Mouse (Mus musculus) heart, embryonic 13.5 days (tissue): ENCODE data around the gene Nav1. TPM values are rescaled to one million over a fixed set of nuclear protein-coding genes. Genes with fewer than 3 reads are reported as not detected.
A peak's percentile ranks its signal among the peaks of the same experiment; 100 is the strongest.

Experiments
- ATAC-seq: fragments of 200-750 bp; cut with Nextera tagmentation; 2 replicates; pipeline ENCODE4 v1.8.0; 2017; ENCODE audit warnings: moderate TSS enrichment; ENCODE audit not compliant: insufficient number of reproducible peaks, low FRiP score, low TSS enrichment; ENCODE audit errors: extremely low read depth
- H3K27ac ChIP-seq: fragments of 300-500 bp; sonication (generic); replicated peaks from 2 replicates; pipeline ENCODE4 v1.5.1; 2015; ENCODE audit warnings: moderate library complexity, mild to moderate bottlenecking, inconsistent platforms
- H3K27me3 ChIP-seq: fragments of 300-500 bp; sonication (generic); replicated peaks from 2 replicates; pipeline ENCODE4 v1.6.1; 2015; ENCODE audit warnings: mild to moderate bottlenecking, inconsistent platforms
- H3K36me3 ChIP-seq: fragments of 300-500 bp; sonication (generic); 2 replicates; pipeline ENCODE4 v1.6.1; 2015; ENCODE audit warnings: mild to moderate bottlenecking, inconsistent platforms
- H3K4me1 ChIP-seq: fragments of 300-500 bp; sonication (generic); 2 replicates; pipeline ENCODE4 v1.6.1; 2015; ENCODE audit warnings: inconsistent platforms
- H3K4me2 ChIP-seq: fragments of 300-500 bp; sonication (generic); 2 replicates; pipeline ENCODE4 v1.6.1; 2015; ENCODE audit warnings: inconsistent platforms, mild to moderate bottlenecking, moderate library complexity
- H3K4me3 ChIP-seq: fragments of 300-500 bp; sonication (generic); 2 replicates; pipeline ENCODE4 v1.5.1; 2015; ENCODE audit warnings: moderate library complexity, mild to moderate bottlenecking, inconsistent platforms
- H3K9ac ChIP-seq: fragments of 300-500 bp; sonication (generic); 2 replicates; pipeline ENCODE4 v1.6.1; 2015; ENCODE audit warnings: inconsistent platforms, mild to moderate bottlenecking, moderate library complexity
- H3K9me3 ChIP-seq: fragments of 300-500 bp; sonication (generic); 2 replicates; pipeline ENCODE4 v1.6.1; 2016; ENCODE audit warnings: inconsistent platforms
- WGBS: fragments of 180-500 bp; shearing (Covaris S2); methylation state at CpG from one replicate; pipeline ENCODE4 v1.1.7; 2015; ENCODE audit warnings: mixed read lengths; 5-methylcytosine and 5-hydroxymethylcytosine counted together
- polyA plus RNA-seq: library from polyadenylated mRNA; unstranded; fragments of >200 nt; fragmentation: Nextera tagmentation; extraction: Ambion mirVana; gene quantifications from 2 replicates; pipeline ENCODE4 v1.2.1, GENCODE M21; 2015

Gene Nav1
- polyA plus RNA-seq, 1 experiment from 2014 or later = 25.6 TPM

DNA sequence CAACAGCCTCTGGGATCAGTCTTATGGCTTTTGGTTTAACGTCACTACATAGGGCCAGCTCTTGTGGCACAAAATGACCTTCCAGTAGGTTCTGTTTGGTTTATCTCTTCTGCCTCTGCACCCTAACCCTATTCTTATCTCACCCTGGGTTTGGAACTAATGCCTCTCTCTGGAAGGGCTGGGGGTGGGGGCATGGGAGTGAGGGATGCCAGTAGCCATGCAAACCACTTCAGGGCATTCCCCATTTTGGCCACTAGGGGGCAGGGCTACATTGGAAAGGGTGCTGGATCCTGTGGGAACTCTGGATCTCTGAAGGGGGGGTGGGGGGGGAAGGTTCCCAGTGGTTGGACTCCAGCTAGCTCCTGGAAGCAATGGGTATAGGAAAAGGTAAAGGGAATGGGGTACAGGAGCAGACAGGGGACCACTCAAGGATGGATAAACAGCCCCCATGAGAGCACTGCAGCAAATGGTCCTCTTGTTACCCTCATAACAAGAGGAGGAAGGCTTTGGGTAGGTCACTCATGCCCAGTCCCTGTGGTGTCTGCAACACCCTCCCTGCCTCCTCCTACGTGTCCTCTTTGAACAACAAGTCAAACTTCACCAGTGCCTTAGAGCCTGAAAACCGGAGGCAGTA is 145.9 kb downstream of the Nav1 start:
- H3K27ac ChIP-seq = peak overlapping the region; percentile 43; the same call in 1 of the 2 replicates
- 74% methylated on average over 3 of the region's 3 CpGs for WGBS
- H3K9ac ChIP-seq = no peak overlapping the region
- no peak overlapping the region for H3K4me3 ChIP-seq
- peaks cover 97% of the 10 kb centered on the region for H3K36me3 ChIP-seq
- peaks cover 18% of the 10 kb centered on the region for H3K4me1 ChIP-seq
- no peak overlapping the region for H3K4me2 ChIP-seq
- no peak for ATAC-seq
- H3K27me3 ChIP-seq = no peaks in the 10 kb centered on the region
- no peaks in the 10 kb centered on the region for H3K9me3 ChIP-seq

DNA sequence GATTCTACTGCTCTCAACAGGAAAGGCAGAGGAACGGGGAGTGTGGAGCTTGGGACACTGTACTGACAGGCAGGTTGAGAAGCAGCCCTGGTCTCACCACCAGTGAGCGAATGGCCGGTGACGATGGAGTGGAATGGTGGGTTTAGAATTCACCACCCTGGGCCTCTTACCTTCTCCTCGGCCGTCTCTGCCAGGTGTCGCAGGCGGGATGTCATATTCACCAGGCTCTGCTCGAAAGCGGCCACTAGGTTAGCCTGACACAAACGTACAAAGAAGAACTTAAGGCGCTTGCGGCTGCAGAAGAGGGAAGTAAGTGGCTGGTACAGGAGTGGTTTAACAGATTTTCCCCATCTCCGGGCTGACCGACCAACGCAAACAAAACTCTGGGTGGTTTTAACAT is 146.6 kb downstream of the Nav1 start:
- no peak overlapping the region for H3K27ac ChIP-seq
- H3K27me3 ChIP-seq = no peaks in the 10 kb centered on the region
- ATAC-seq = no peak
- WGBS = 88% methylated on average over 16 of the region's 16 CpGs
- peaks cover 18% of the 10 kb centered on the region for H3K4me1 ChIP-seq
- H3K36me3 ChIP-seq = peaks cover 97% of the 10 kb centered on the region
- no peak overlapping the region for H3K9ac ChIP-seq
- H3K4me2 ChIP-seq = no peak overlapping the region
- H3K4me3 ChIP-seq = no peak overlapping the region
- H3K9me3 ChIP-seq = no peaks in the 10 kb centered on the region

DNA sequence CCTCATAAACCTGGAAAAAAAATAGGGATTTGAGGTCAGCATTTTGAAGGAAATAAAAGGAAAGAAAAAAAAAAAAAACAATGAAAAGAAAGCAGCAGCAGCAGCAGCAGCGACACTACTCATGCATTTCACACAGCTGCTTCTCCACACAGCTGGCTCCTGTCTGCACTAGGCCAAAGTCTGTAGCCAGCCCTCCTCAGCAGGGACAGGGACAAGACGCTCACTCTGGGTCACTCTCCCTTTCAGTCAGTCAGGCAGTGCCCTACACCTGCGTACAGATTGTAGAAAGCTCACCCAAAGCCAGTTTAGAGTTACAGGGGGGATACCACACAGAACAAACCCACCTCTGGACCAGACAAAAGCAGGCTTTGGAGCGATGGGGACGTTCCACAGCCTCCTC is 149.2 kb downstream of the Nav1 start:
- H3K4me2 ChIP-seq = no peak overlapping the region
- peaks cover 97% of the 10 kb centered on the region for H3K36me3 ChIP-seq
- H3K9ac ChIP-seq = no peak overlapping the region
- H3K9me3 ChIP-seq = no peaks in the 10 kb centered on the region
- peaks cover 16% of the 10 kb centered on the region for H3K4me1 ChIP-seq
- H3K27ac ChIP-seq = no peak overlapping the region
- no peak for ATAC-seq
- no peak overlapping the region for H3K4me3 ChIP-seq
- WGBS = 86% methylated on average over 5 of the region's 5 CpGs
- H3K27me3 ChIP-seq = no peaks in the 10 kb centered on the region

DNA sequence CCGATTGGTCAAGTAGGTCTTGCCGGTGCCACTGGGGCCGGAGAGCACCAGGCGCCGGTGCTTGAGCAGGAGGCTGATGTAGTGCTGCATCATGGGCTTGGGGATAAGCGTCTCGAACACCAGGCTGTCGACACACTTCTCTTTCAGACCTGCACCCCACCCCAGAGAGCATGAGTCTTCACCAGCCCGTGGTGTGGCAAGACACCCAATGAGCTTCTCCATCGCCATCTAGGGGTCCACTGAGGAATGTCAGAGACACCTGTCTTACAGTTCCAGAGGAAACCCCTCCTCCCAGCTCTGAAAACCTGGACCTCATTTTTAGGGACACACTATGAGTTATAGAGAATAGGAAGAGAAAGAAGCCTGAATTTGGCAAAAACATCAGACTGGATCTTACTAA is 154.8 kb downstream of the Nav1 start:
- Histone ChIP-seq H3K4me2 (no peak overlapping the region), H3K9me3 (no peaks in the 10 kb centered on the region), H3K4me1 (no peaks in the 10 kb centered on the region), H3K9ac (no peak overlapping the region), H3K4me3 (no peak overlapping the region), H3K36me3 (peaks cover 98% of the 10 kb centered on the region), H3K27me3 (no peaks in the 10 kb centered on the region), H3K27ac (no peak overlapping the region)
- 59% methylated on average over 10 of the region's 10 CpGs for WGBS
- no peak for ATAC-seq

DNA sequence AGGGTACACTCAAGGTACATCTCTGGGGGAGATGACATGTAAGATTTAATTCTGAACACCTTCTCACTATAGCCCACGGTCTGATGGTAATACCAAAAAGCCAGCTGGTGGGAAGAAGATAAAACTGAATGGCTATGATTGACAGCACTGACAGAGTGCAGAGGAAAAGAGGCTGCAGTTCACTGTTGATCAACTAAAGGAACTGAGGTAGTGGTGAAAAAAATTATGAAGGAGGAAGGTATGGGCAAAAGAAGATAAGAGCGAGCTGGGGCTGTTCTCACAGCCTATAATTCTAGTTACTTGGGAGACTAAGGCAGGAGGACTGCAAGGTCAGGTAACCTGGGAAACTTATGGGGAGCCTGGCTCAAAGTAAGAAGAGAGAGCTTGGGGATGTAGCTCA is 155.7 kb downstream of the Nav1 start:
- Histone ChIP-seq H3K27ac (no peak overlapping the region), H3K9me3 (no peaks in the 10 kb centered on the region), H3K9ac (no peak overlapping the region), H3K4me1 (no peaks in the 10 kb centered on the region), H3K36me3 (peaks cover 95% of the 10 kb centered on the region), H3K4me3 (no peak overlapping the region), H3K4me2 (no peak overlapping the region), H3K27me3 (no peaks in the 10 kb centered on the region)
- WGBS = 71% methylated on average over 2 of the region's 2 CpGs
- no peak for ATAC-seq

DNA sequence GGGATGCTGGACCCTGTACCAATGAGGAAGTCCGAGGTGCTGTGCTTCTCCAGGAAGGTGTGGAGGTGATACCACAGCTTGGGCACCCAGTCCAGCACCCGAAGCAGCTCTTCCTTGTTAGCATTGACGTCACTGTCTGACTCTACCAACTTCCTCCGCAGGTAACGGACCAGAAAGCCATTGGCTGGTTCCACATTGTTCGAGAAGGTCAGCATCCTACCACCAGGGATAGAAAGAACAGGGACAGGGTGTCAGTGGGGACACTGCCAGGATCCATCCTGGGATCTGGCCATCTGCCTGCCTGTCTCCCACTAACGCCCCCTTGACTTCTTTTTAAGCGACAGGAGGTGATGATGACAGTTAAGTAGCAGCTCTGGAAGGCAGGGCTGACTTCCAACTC is 157.2 kb downstream of the Nav1 start:
- H3K9ac ChIP-seq = no peak overlapping the region
- no peaks in the 10 kb centered on the region for H3K4me1 ChIP-seq
- no peaks in the 10 kb centered on the region for H3K27me3 ChIP-seq
- H3K4me3 ChIP-seq = no peak overlapping the region
- H3K36me3 ChIP-seq = peaks cover 92% of the 10 kb centered on the region
- no peaks in the 10 kb centered on the region for H3K9me3 ChIP-seq
- H3K27ac ChIP-seq = no peak overlapping the region
- no peak overlapping the region for H3K4me2 ChIP-seq
- 74% methylated on average over 8 of the region's 8 CpGs for WGBS
- ATAC-seq = no peak

DNA sequence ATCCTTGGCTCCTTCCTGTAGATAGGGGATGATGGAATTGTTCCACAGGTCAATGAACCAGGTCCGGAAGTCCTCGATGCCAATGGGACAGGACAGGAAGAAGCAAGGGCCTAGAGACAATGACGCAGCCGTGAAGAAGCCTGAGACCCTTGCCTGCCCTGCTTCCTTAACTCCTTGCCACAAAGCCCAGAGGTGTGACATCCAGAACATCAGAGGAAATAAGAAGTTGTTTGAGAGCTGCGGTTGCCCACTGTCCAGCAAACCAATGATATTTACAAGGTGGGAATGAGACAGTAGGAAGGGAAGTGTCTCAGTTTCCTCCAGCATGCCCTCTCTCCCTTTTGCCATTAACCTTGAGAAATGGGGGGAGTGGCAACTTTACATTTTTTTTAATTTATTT is 158.2 kb downstream of the Nav1 start:
- whole genome bisulfite sequencing = 82% methylated on average over 5 of the region's 5 CpGs
- no peak for ATAC-seq
- Histone ChIP-seq H3K4me2 (no peak overlapping the region), H3K27me3 (no peaks in the 10 kb centered on the region), H3K27ac (no peak overlapping the region), H3K4me3 (no peak overlapping the region), H3K36me3 (peaks cover 92% of the 10 kb centered on the region), H3K9me3 (no peaks in the 10 kb centered on the region), H3K4me1 (no peaks in the 10 kb centered on the region), H3K9ac (no peak overlapping the region)

DNA sequence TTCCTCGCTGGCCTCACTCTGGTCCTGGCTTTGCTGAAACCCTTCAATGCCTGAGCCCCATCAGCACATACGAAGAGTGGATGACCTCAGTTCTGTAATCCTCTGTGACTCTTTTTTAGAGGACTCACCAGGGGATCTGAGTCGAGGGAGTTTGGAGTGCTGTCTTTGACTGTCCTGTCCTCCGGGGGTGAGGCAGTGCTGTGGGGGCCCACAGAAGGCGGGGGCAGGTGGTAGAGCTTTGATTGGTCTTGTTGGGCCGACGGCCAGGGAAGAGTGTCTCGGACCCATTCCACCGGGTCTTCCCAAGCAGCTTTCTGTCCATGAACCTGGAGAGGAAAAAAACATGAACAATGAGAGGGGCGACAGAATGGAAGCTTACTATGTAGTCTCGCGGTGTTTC is 163.6 kb downstream of the Nav1 start:
- no peak overlapping the region for H3K9ac ChIP-seq
- 86% methylated on average over 12 of the region's 12 CpGs for WGBS
- H3K4me2 ChIP-seq = no peak overlapping the region
- no peak for ATAC-seq
- H3K9me3 ChIP-seq = no peaks in the 10 kb centered on the region
- no peaks in the 10 kb centered on the region for H3K27me3 ChIP-seq
- H3K4me3 ChIP-seq = no peak overlapping the region
- peaks cover 92% of the 10 kb centered on the region for H3K36me3 ChIP-seq
- H3K4me1 ChIP-seq = no peaks in the 10 kb centered on the region
- H3K27ac ChIP-seq = no peak overlapping the region

DNA sequence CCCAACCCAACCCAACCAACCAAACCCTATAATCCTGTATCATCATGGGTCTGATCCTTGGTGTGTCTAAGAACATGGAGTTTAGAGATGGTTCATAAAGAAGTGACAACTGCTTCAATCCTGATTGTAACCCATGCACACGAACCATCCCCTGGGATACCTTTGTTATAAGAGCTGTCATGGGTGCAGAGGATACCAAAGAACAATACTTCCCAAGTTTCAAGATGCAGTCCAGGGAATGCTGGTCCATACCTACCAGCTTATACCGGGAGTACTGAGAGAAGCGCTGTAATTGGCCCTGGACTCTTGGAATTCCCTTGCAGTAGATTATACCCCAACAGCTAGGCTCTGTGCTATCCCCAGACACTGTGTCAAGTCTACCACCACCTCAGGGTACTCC is 165.2 kb downstream of the Nav1 start:
- no peaks in the 10 kb centered on the region for H3K4me1 ChIP-seq
- 87% methylated on average over 3 of the region's 3 CpGs for WGBS
- no peak overlapping the region for H3K4me2 ChIP-seq
- ATAC-seq = no peak
- no peaks in the 10 kb centered on the region for H3K9me3 ChIP-seq
- no peaks in the 10 kb centered on the region for H3K27me3 ChIP-seq
- H3K36me3 ChIP-seq = peaks cover 92% of the 10 kb centered on the region
- no peak overlapping the region for H3K9ac ChIP-seq
- no peak overlapping the region for H3K27ac ChIP-seq
- H3K4me3 ChIP-seq = no peak overlapping the region

DNA sequence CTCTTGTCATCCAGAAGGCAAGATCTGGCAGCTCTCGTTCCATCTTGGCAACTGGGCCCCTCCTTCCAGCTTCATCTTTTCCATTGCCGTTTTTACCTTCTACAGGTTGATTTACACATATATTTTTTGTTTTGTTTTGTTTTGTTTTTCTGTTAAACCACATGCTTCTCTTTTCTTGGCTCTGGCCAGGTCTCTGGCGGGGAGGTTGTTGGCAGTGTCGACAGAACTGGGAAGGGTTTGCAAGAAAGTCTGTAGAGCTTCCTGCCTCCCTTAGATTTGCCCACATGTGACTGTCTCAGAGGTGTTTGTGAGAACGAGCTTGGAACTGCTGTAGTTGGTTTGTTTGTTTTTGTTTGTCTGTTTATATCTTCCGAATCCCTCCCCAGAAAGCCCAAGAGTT is 166.1 kb downstream of the Nav1 start:
- Histone ChIP-seq H3K4me3 (no peak overlapping the region), H3K4me1 (peaks cover 4% of the 10 kb centered on the region), H3K4me2 (no peak overlapping the region), H3K36me3 (peaks cover 84% of the 10 kb centered on the region), H3K27me3 (no peaks in the 10 kb centered on the region), H3K9ac (no peak overlapping the region), H3K9me3 (no peaks in the 10 kb centered on the region), H3K27ac (no peak overlapping the region)
- WGBS = 82% methylated on average over 6 of the region's 6 CpGs
- ATAC-seq = no peak

DNA sequence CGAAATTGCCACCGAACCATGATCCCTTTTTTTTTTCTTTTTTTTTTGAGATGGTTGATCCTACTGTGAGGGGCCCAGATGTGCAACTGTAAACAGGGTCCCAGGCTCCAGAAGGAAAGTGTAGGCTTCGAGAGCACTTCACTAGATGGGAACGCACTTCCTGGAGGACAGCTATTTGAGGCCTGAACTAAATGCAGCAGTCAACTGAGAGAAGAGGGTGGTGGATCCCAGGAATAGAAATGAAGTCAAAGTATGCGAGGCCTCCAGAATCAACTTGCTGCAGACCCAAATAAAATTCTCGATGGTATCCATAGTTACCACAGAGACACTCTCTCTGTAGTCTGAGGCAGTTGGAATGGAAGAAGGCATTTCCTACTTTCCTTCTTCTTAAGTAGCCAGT is 168.3 kb downstream of the Nav1 start:
- no peak overlapping the region for H3K9ac ChIP-seq
- H3K36me3 ChIP-seq = peaks cover 65% of the 10 kb centered on the region
- no peak overlapping the region for H3K4me2 ChIP-seq
- H3K27me3 ChIP-seq = no peaks in the 10 kb centered on the region
- peaks cover 21% of the 10 kb centered on the region for H3K4me1 ChIP-seq
- no peak overlapping the region for H3K4me3 ChIP-seq
- 76% methylated on average over 6 of the region's 6 CpGs for WGBS
- no peaks in the 10 kb centered on the region for H3K9me3 ChIP-seq
- ATAC-seq = no peak
- H3K27ac ChIP-seq = 0 out of 2 replicates have a peak overlapping the region, but pooled peaks have one; percentile 12

DNA sequence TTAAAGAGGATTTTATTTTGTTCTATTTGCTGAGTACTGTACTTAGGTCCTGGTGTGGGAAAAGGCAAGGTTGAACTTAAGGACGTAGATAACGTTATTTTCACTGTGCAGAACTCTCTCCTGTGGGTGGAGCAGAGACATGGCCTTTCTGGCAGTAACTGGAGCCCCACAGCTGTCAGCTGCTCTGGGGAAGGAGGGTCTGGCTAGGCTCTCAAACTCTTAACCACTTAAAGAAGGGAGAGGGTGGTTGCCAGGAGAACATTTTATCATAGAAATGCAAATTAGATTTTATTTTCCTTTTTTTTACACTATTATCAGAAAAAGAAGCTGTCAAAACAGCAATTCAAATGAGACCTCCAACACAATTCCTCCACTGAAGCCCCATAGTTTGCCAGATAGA is 171.3 kb downstream of the Nav1 start:
- Histone ChIP-seq H3K9me3 (no peaks in the 10 kb centered on the region), H3K27ac (peak overlapping the region; percentile 65), H3K36me3 (peaks cover 35% of the 10 kb centered on the region), H3K4me3 (no peak overlapping the region), H3K9ac (no peak overlapping the region), H3K4me2 (no peak overlapping the region), H3K4me1 (peaks cover 31% of the 10 kb centered on the region), H3K27me3 (no peaks in the 10 kb centered on the region)
- 3% methylated on average over 2 of the region's 2 CpGs for WGBS
- no peak for ATAC-seq
